Mouse (Mus musculus) induced T-regulatory cell, adult 2 months (primary cell): ENCODE measurements at regions not wholly inside any gene's neighbourhood (a gene's known extent, or its start where the extent isn't known, plus 50 kb on each side); places are given as distances from the start of the nearest gene placed in this dataset.

Source experiments
- DNase-seq: peaks from one replicate; pipeline ENCODE4 v3.0.0-alpha.2; 2012; ENCODE audit warnings: low read depth

DNA sequence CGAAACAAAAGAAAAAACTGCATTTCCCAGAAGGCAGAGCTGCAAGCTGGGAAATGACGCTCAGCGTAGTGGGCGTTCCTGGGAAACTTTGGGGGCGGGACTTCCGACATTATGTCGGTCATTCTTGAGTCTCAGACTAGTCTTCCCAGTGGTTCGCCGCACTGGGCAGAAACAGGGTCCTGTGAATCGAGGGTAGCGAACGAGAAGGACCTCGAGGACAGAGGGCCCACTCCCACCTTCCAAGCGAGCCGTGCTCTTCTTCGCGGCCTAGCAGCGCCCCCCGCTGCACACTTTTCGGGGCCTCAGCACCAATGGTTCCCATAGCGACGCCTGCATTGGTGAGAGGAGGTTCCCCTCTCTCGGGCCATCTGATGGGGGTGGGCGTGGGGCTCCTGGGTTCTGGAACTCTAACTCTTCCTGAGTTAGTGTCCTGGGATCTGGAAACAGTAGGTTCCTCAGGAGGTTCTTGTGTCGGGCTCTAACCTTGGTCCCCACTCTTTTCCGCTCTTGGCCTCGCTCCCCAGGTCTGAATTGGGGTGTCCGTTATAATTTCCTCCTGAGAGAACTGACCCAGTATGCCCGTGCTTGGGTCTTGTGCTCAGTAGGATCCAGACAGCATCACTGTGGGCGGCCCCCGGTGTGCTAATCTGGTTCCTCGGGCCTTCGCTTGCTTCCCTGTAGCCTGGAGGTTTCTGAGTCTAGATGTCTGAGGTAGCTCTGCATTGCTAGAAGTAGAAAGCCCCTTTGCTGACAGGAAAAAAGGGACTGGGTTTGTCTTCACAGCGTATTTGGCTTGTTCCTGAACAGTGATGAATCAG is 52.8 kb upstream of the Gramd1a start:
- peak; percentile 92 for DNase-seq

DNA sequence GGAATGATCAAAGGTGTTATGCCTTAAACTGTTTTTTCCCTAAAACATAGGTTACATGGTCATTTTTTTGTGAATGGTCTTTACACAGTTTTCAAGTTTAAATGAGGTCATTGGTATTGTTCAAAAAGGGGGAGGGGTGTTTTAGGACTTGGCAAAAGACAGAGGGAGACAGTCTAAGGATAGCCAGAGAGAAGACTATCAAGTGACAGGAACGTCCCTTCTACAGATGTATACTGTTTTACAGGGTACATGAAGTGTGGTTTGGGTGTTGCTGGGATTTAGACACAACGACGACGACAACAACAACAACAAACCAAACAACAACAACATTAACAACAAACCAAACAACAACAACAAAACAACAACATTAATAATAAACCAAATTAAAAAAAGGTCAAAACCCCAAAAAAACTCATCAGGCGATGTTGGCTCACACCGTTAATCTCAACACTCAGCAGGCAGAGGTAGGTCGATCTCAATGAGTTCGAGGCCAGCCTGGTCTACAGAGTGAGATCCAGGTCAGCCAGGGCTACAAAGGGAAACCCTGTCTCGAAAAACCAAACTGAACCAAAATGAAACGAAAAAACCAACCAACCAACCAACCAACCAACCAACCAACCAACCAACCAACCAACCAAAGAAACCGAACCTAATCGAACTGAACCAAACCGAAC is 52.0 kb upstream of the Gramd1a start:
- no peak for DNase-seq
